ENCODE assay signal across 10 mouse cellular contexts in the genomic region with DNA sequence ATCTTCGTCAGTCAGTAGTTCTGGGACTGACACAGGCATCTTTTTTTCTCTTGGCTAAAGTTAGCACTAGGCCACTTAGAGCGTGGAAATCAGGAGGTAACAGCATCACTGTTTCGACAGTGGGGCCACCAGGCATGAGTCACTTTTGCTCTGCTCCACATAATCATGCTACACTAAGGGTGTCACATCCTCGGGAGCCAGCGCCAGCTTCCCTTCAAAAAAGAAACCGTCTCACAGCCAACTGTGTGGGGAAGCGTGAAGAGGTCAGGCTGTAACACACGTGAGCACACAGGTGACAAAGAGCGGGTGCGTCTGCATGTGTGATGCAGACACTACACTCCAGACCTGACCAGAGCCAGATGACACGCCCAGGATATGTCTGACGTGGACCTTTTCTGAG. TPM values are rescaled to one million over a fixed set of nuclear protein-coding genes. Genes with fewer than 3 reads are reported as not detected.
A peak's percentile ranks its signal among the peaks of the same experiment; 100 is the strongest.
DNase-seq lines count a peak whose midpoint lies in the region; ATAC-seq and TF ChIP-seq lines count a peak whose summit lies in the region.
"Had no signal": no experiment of that assay in that cellular context is flagged by ENCODE, and none has a peak within 500 bp of the region (broad histone marks: within the 10 kb centered on the region; RNA-seq: fewer than 3 reads in every experiment).

No protein-coding gene starts in this region.

- intact Hi-C loops in gastrocnemius, adult 2 months (cut with DNase I): no loop called here
- intact Hi-C loops in heart, postnatal 25 days (cut with DNase I): no loop called here

- H3K9ac ChIP-seq in hindbrain, embryonic 13.5 days: no peak overlapping the region
- H3K9ac ChIP-seq: hindbrain, embryonic 14.5 days had no signal

- no peak overlapping the region for H3K4me2 ChIP-seq in hindbrain, embryonic 13.5 days
- H3K4me2 ChIP-seq: hindbrain, embryonic 14.5 days had no signal

- no peak for ATAC-seq in hindbrain, embryonic 13.5 days (ENCODE audit: low FRiP score)

- peaks cover 23% of the 10 kb centered on the region for H3K36me3 ChIP-seq in hindbrain, embryonic 13.5 days

- 82% methylated on average over 12 of the region's 12 CpGs for WGBS in hindbrain, embryonic 13.5 days

- H3K27ac ChIP-seq in gastrocnemius, adult 2 months: peak overlapping the region; percentile 63
- 0 out of 2 replicates have a peak overlapping the region, but pooled peaks have one; percentile 0 for H3K27ac ChIP-seq in cortical plate, adult 2 months (ENCODE audit: insufficient read depth, low read length)
- H3K27ac ChIP-seq in hindbrain, embryonic 13.5 days: no peak overlapping the region
- H3K27ac ChIP-seq: embryonic facial prominence, embryonic 10.5 days; hindbrain, embryonic 14.5 days had no signal

- H3K4me1 ChIP-seq in cortical plate, adult 2 months (ENCODE audit: control insufficient read depth, insufficient read depth, low read length): peaks cover 21% of the 10 kb centered on the region
- H3K4me1 ChIP-seq in hindbrain, embryonic 13.5 days (replicated peaks): peaks cover 9% of the 10 kb centered on the region; the same call in 1 of the 2 replicates

- H3K4me3 ChIP-seq in gastrocnemius, adult 2 months: peak overlapping the region; percentile 28; the same call in 1 of the 2 replicates
- H3K4me3 ChIP-seq in cortical plate, adult 2 months (ENCODE audit: insufficient read depth, low read length): no peak overlapping the region
- no peak overlapping the region for H3K4me3 ChIP-seq in hindbrain, embryonic 13.5 days
- H3K4me3 ChIP-seq: embryonic facial prominence, embryonic 10.5 days had no signal

- TF ChIP-seq POLR2A in cortical plate, adult 2 months (IDR thresholded peaks at IDR 0.05; ENCODE audit: extremely low read depth, insufficient read depth, low read length): no peak

- DNase-seq in gastrocnemius, adult 2 months: peak; percentile 59
- DNase-seq in gastrocnemius, postnatal 4 days (ENCODE audit: low spot score in 2 of 2): no peak
- DNase-seq in heart, postnatal 25 days (ENCODE audit: low spot score): peak; percentile 47
- DNase-seq in right cerebral cortex, adult 2 months (ENCODE audit: low spot score in 2 of 2): peak; percentile 72 to 82
- no peak for DNase-seq in thymus, postnatal 0 days (ENCODE audit: low spot score)
- DNase-seq in spleen, adult 18-20 months: no peak

- H3K9me3 ChIP-seq in hindbrain, embryonic 13.5 days: no peaks in the 10 kb centered on the region
- H3K9me3 ChIP-seq: embryonic facial prominence, embryonic 10.5 days had no signal

- H3K27me3 ChIP-seq in hindbrain, embryonic 13.5 days: no peaks in the 10 kb centered on the region

- no peak for TF ChIP-seq CTCF in gastrocnemius, adult 2 months (IDR thresholded peaks at IDR 0.05)
- no peak for TF ChIP-seq CTCF in cortical plate, adult 2 months (IDR thresholded peaks at IDR 0.05; ENCODE audit: extremely low read depth, insufficient read depth, low read length)

RNA-seq across cellular contexts. Expression of gene Tex2, which starts 49.0 kb away (rescaled TPM):
- total RNA-seq in gastrocnemius, adult 2 months (2021): 10 to 100 TPM; 59.2 to 65.5 TPM
- total RNA-seq in gastrocnemius, postnatal 4 days (2021): 10 to 100 TPM; 20.1 to 21.7 TPM
- 57.3 and 58.2 TPM in 2 replicates for polyA plus RNA-seq in cortical plate, adult 2 months (2012; rRNA removed)
- total RNA-seq in heart, postnatal 25 days (2021): 10 to 100 TPM; 45.5 to 46.7 TPM
- polyA plus RNA-seq in hindbrain, embryonic 13.5 days (2015; fragmentation: Nextera tagmentation; extraction: Ambion mirVana): 21.3 and 21.7 TPM in 2 replicates
- polyA plus RNA-seq in thymus, postnatal 0 days (2015; fragmentation: Nextera tagmentation; extraction: Ambion mirVana): 7.0 and 7.2 TPM in 2 replicates

Comparison
In these comparisons a context has a peak if more than half of its experiments do, and no peak if none do; other contexts are left out.
1. DNase-seq: peak in gastrocnemius, adult 2 months (single experiment), heart, postnatal 25 days (single experiment) and right cerebral cortex, adult 2 months (2 of 2); none in gastrocnemius, postnatal 4 days (0 of 2), thymus, postnatal 0 days (single experiment) and spleen, adult 18-20 months (0 of 2).